Mouse (Mus musculus): ENCODE measurements around the gene Mlph. TPM values are rescaled to one million over a fixed set of nuclear protein-coding genes. Genes with fewer than 3 reads are reported as not detected.

The Mlph gene
- polyA plus RNA-seq (2015; fragmentation: Nextera tagmentation; extraction: Ambion mirVana), result 0.06 TPM in 1 of 2 replicates, not detected in the other

DNA sequence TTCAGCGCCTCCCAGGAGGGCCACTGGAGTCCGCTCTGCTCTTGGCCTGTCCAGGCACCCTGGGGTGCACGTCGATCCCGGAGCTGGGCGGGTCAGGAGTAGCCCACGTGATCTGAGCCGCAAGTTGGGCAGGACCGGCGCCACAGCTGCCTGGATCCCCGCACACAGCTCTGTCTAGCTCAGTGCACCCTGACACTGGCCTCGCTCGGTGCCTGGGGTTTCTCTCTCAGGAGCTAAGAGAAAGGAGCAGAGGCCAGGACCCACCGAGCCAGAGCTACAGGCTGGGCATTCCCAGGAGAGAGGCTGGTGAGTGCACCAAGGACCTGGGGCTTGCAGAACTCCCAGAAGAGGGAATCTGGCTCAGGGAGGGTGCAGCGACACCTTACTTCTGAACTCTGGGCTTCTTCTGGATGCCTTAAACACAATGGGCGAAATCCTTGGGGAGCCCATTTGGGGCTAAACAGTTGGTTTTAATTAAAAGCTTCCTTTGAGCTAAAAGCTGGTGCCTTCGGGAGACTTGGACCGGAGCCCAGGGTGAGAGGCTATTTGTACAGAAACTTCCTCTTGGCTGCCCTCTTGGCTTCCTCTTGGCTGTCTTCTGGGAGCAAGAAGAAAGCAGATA lies at the start of gene Mlph:
Gene Mlph, plus strand, starts transcription at position 138 of the 622 bp plus-strand sequence.
- 13% methylated on average over 18 of the region's 18 CpGs for WGBS (ENCODE audit: insufficient replicate concordance)
- Histone ChIP-seq H3K9ac (replicated peaks) (no peak within 1 kb of the TSS), H3K27ac (ENCODE audit: low read depth) (no peak within 1 kb of the TSS), H3K4me3 (ENCODE audit: low read depth, low read length) (no peak within 1 kb of the TSS), H3K9me3 (ENCODE audit: low read length) (peaks cover 2% of the 10 kb centered on the region; the same call in 1 of the 2 replicates), H3K4me1 (ENCODE audit: insufficient read depth) (peaks cover 10% of the 10 kb centered on the region; the same call in 1 of the 2 replicates), H3K36me3 (replicated peaks; ENCODE audit: insufficient read depth, low read length) (no peaks in the 10 kb centered on the region), H3K27me3 (ENCODE audit: insufficient read depth, low read length) (peaks cover 8% of the 10 kb centered on the region; the same call in 1 of the 2 replicates), H3K4me2 (ENCODE audit: low read depth, low read length) (peak within 1 kb of the TSS; percentile 62)
- peak; percentile 58; the same call in 1 of the 2 replicates for ATAC-seq
- peak; percentile 36 for DNase-seq
- TF ChIP-seq CTCF (IDR thresholded peaks at IDR 0.05; ENCODE audit: low read depth), result no peak
- no peak for TF ChIP-seq EP300 (IDR thresholded peaks at IDR 0.05; ENCODE audit: low read depth)

DNA sequence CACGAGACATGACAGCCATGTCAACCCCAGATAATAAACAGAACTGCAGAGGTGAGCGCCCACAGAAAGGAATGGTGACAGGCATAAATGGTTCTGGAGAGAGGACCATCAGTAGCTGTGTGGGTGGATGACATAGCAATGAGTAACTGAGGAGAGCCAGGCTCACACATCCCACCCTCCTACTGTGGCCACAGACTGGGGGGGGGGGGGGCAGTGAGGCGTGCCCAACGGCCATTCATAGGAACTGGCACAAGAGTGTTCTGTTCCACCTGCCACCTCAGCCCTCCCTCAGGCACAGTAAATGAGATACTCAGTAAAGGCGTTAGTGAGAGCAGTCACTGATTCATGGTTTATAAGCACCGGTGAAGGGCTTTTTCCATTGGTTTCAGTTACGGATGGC lies 48.2 kb upstream of the Mlph start:
- no peaks in the 10 kb centered on the region for H3K36me3 ChIP-seq (replicated peaks; ENCODE audit: insufficient read depth, low read length)
- no peaks in the 10 kb centered on the region for H3K4me1 ChIP-seq (ENCODE audit: insufficient read depth)
- no peaks in the 10 kb centered on the region for H3K9me3 ChIP-seq (ENCODE audit: low read length)
- 79% methylated on average over 7 of the region's 7 CpGs for WGBS (ENCODE audit: insufficient replicate concordance)
- TF ChIP-seq CTCF (IDR thresholded peaks at IDR 0.05; ENCODE audit: low read depth) (no peak), EP300 (IDR thresholded peaks at IDR 0.05; ENCODE audit: low read depth) (no peak)
- no peaks in the 10 kb centered on the region for H3K27me3 ChIP-seq (ENCODE audit: insufficient read depth, low read length)
- no peak for DNase-seq
- H3K4me3 ChIP-seq (ENCODE audit: low read depth, low read length), result no peak overlapping the region
- no peak overlapping the region for H3K9ac ChIP-seq (replicated peaks)
- no peak overlapping the region for H3K27ac ChIP-seq (ENCODE audit: low read depth)
- no peak overlapping the region for H3K4me2 ChIP-seq (ENCODE audit: low read depth, low read length)
- ATAC-seq, result no peak

DNA sequence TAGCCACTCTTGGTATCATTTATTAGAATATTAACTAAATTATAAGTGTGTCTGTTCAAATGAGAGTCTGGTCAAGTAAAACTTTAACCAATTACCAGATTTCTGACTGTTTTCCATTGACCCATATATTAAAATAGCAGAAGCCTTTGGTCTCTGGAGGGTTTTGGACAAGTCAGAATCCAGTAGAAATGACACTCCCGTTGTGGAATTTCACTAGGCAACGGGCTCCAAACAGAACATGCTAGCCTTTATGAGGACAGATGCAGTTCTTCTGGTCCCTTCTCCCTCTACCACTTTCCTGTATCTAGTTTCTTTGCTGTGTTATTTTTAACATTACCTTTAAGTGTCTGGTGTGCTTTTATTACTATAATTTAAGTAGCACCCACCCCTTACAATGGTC lies 44.3 kb upstream of the Mlph start:
- Histone ChIP-seq H3K4me2 (ENCODE audit: low read depth, low read length) (no peak overlapping the region), H3K4me1 (ENCODE audit: insufficient read depth) (no peaks in the 10 kb centered on the region), H3K36me3 (replicated peaks; ENCODE audit: insufficient read depth, low read length) (no peaks in the 10 kb centered on the region), H3K9ac (replicated peaks) (no peak overlapping the region), H3K4me3 (ENCODE audit: low read depth, low read length) (no peak overlapping the region), H3K27me3 (ENCODE audit: insufficient read depth, low read length) (no peaks in the 10 kb centered on the region), H3K9me3 (ENCODE audit: low read length) (peaks cover 3% of the 10 kb centered on the region; the same call in 1 of the 2 replicates), H3K27ac (ENCODE audit: low read depth) (no peak overlapping the region)
- DNase-seq (no peak), ATAC-seq (no peak)
- TF ChIP-seq CTCF (IDR thresholded peaks at IDR 0.05; ENCODE audit: low read depth), result no peak
- no peak for TF ChIP-seq EP300 (IDR thresholded peaks at IDR 0.05; ENCODE audit: low read depth)
- WGBS (ENCODE audit: insufficient replicate concordance), result 76% methylated on average over 2 of the region's 2 CpGs

DNA sequence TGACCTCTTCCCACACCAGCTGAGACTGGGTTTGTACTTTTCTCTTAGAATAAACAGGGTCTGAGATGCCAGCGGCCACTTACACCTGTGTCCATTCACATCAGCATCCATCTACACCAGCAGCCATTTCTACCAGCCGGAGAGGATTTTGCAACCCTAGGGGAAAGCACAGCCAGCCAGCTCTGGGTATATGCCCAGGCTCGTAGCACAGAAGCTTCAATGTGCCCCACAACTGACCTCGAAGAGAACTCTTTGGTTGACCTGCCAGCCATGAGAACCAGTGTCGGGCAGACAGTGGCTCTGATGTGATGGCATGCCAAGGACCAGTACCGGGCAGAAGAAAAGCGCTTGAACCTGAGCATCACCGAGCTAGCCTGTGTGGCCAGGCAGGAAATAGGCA lies 39.5 kb upstream of the Mlph start:
- no peak overlapping the region for H3K9ac ChIP-seq (replicated peaks)
- ATAC-seq, result no peak
- H3K27me3 ChIP-seq (ENCODE audit: insufficient read depth, low read length), result no peaks in the 10 kb centered on the region
- H3K36me3 ChIP-seq (replicated peaks; ENCODE audit: insufficient read depth, low read length), result no peaks in the 10 kb centered on the region
- no peak overlapping the region for H3K4me3 ChIP-seq (ENCODE audit: low read depth, low read length)
- H3K4me2 ChIP-seq (ENCODE audit: low read depth, low read length), result no peak overlapping the region
- H3K27ac ChIP-seq (ENCODE audit: low read depth), result no peak overlapping the region
- H3K9me3 ChIP-seq (ENCODE audit: low read length), result peaks cover 3% of the 10 kb centered on the region; the same call in 1 of the 2 replicates
- no peak for DNase-seq
- 77% methylated on average over 8 of the region's 8 CpGs for WGBS (ENCODE audit: insufficient replicate concordance)
- TF ChIP-seq CTCF (IDR thresholded peaks at IDR 0.05; ENCODE audit: low read depth) (no peak), EP300 (IDR thresholded peaks at IDR 0.05; ENCODE audit: low read depth) (no peak)
- no peaks in the 10 kb centered on the region for H3K4me1 ChIP-seq (ENCODE audit: insufficient read depth)

DNA sequence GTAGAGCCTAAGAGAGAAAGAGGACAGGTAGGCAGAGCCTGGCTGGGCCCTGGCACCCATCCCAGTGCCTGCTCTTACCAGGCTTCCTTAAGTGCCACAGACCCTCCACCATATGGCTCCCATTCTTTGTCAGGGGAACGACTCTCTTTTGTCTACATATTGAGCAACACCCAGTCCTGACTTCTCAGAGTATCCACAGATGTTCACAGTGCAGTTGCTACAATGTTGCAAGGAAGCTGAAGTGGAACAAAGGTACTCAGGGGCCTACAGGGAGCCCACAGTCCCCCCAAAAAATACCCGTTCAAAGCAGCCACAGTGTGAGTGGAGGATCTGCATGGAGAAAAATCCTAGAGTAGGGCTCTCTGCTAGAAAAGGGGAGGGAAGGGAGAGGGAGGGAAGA lies 38.9 kb upstream of the Mlph start:
- Histone ChIP-seq H3K36me3 (replicated peaks; ENCODE audit: insufficient read depth, low read length) (no peaks in the 10 kb centered on the region), H3K4me1 (ENCODE audit: insufficient read depth) (no peaks in the 10 kb centered on the region), H3K9ac (replicated peaks) (no peak overlapping the region), H3K9me3 (ENCODE audit: low read length) (peaks cover 3% of the 10 kb centered on the region; the same call in 1 of the 2 replicates), H3K27me3 (ENCODE audit: insufficient read depth, low read length) (no peaks in the 10 kb centered on the region), H3K4me3 (ENCODE audit: low read depth, low read length) (no peak overlapping the region), H3K27ac (ENCODE audit: low read depth) (no peak overlapping the region), H3K4me2 (ENCODE audit: low read depth, low read length) (no peak overlapping the region)
- 44% methylated on average over 2 of the region's 2 CpGs for WGBS (ENCODE audit: insufficient replicate concordance)
- ATAC-seq (no peak), DNase-seq (no peak)
- no peak for TF ChIP-seq CTCF (IDR thresholded peaks at IDR 0.05; ENCODE audit: low read depth)
- no peak for TF ChIP-seq EP300 (IDR thresholded peaks at IDR 0.05; ENCODE audit: low read depth)

DNA sequence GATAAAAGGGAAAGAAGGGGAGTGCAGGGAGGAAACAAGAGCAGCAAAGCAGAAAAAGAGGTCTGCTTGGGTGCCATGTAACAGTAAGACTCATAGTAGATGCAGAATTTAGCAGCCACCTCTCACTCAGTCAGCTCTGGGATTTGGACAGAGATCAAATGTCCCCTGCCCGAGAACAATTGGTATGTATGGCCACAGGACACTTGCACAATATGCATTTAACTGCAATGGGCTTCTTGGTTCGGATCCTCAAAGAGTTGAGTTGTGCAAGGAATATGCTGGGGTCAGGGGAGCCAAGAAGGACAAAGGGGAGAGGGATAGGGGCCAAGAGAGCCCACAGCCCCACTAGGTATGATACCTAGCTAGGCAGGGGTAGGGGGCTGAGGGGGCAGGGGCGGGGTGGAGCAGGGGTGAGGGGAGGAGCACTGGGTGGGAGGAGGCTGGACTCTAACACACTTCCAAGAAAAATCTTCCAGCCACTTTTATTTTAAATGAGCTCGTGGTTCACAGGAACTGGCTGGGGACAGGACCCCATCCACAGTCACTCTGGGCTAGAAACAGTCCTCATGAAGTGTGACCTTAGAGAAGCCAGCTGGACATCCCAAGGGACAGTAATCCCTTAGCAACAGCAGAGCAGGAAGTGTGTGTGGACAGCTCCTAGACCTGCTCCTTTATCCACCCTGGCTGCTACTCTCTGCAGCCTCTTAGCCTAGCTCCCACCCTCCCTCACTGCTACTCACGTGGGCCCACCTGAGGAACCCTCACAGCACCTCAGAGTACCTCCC lies 38.2 kb upstream of the Mlph start:
- H3K36me3 ChIP-seq (replicated peaks; ENCODE audit: insufficient read depth, low read length), result no peaks in the 10 kb centered on the region
- H3K4me3 ChIP-seq (ENCODE audit: low read depth, low read length), result no peak overlapping the region
- TF ChIP-seq EP300 (IDR thresholded peaks at IDR 0.05; ENCODE audit: low read depth), result no peak
- no peak for TF ChIP-seq CTCF (IDR thresholded peaks at IDR 0.05; ENCODE audit: low read depth)
- no peak for DNase-seq
- H3K27ac ChIP-seq (ENCODE audit: low read depth), result no peak overlapping the region
- H3K9me3 ChIP-seq (ENCODE audit: low read length), result peaks cover 3% of the 10 kb centered on the region; the same call in 1 of the 2 replicates
- no peak overlapping the region for H3K4me2 ChIP-seq (ENCODE audit: low read depth, low read length)
- no peaks in the 10 kb centered on the region for H3K4me1 ChIP-seq (ENCODE audit: insufficient read depth)
- H3K27me3 ChIP-seq (ENCODE audit: insufficient read depth, low read length), result no peaks in the 10 kb centered on the region
- H3K9ac ChIP-seq (replicated peaks), result no peak overlapping the region
- 37% methylated on average over 5 of the region's 5 CpGs for WGBS (ENCODE audit: insufficient replicate concordance)
- ATAC-seq, result no peak
